Mouse (Mus musculus) left cerebral cortex, postnatal 14 days (tissue): Measurements from ENCODE around the gene Pdia6. TPM values are rescaled to one million over a fixed set of nuclear protein-coding genes. Genes with fewer than 3 reads are reported as not detected.

Experiments used
- DNase-seq, 2 experiments: peaks; one replicate each; pipeline ENCODE4 v3.0.0; 2021 to 2022; ENCODE audit warnings: low spot score in 2 of 2, mixed read lengths in 1 of 2
- intact Hi-C: fragments of 180-260 bp; cut with DNase I; formaldehyde crosslinking; loops from one replicate; pipeline ENCODE4 v1.15.1; 2025
- long read RNA-seq, 2 experiments: library from polyadenylated mRNA; stranded (forward); transcript quantifications; one replicate each; pipeline ENCODE4 v2.0.0; 2021
- total RNA-seq, 2 experiments: library from RNA; stranded (reverse); gene quantifications; 2 replicates each; pipeline ENCODE4 v1.2.3; 2021

The Pdia6 gene
- 100 to 1,000 TPM; 111 to 132 TPM for total RNA-seq
- long read RNA-seq, experiment 1, transcript Pdia6-201 (13 exons, 2,175 nt), result major isoform, 164 of 175 reads
- long read RNA-seq, experiment 1, partial matches to known transcripts, result 4 of 175 reads
- long read RNA-seq, experiment 1, other reads (novel, unspliced or antisense), result 6 of 175 reads
- long read RNA-seq, experiment 2, transcript Pdia6-201 (13 exons, 2,175 nt), result major isoform, 184 of 203 reads
- long read RNA-seq, experiment 2, partial matches to known transcripts, result 9 of 203 reads
- long read RNA-seq, experiment 2, other reads (novel, unspliced or antisense), result 10 of 203 reads

DNA sequence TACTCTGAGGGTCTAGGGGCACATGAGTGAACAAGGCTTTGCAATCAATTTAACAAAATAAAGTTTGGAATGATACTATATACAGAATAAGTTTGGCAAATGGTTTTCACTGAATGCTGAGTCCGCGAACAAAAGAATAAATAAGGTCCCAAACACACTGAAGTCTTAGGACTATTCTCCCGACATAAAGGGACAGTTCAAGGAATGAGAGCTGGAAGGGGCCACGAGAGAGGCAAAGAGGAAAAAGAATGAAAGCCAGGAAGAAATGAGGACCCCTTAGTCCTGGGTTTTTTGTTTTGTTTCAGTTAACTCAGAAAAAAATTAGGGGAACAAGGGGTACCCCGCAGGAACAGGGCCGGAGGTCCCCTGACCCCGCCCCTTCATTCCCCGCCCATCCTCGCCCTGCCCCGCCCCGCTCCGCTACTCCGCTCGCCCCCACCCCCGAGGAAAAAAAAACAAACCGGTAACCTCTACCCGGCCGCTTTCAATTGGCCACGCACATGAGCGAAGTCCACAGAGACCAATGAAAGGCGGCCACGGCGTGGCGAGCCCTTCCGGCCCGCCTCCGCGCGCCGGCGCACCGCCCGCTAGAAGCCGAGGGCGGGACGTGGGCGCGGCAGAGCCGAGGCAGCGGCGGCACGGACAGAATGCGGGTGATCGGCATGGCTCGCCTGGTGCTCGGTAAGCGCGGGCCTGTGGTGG is at the start of gene Pdia6:
Pdia6 (plus strand) TSS at position 575 of the 702 bp plus-strand sequence.
- intact Hi-C loops, result no loop called here
- DNase-seq, result peak; percentile 91 to 94

GRCm38 (mm10) chr12:17218390-17218789 is 48.0 kb upstream of the Pdia6 start:
- DNase-seq, result no peak
- intact Hi-C loops, result no loop called here

GRCm38 (mm10) chr12:17219107-17219506 is 47.2 kb upstream of the Pdia6 start:
- intact Hi-C loops, result no loop called here
- no peak for DNase-seq

- intact Hi-C loops, result no loop called here
- no peak for DNase-seq
Measured at GRCm38 (mm10) chr12:17220631-17221030, 45.7 kb upstream of the Pdia6 start.

- no peak for DNase-seq
- intact Hi-C loops, result no loop called here
Measured at GRCm38 (mm10) chr12:17221891-17222428, 44.4 kb upstream of the Pdia6 start.

DNA sequence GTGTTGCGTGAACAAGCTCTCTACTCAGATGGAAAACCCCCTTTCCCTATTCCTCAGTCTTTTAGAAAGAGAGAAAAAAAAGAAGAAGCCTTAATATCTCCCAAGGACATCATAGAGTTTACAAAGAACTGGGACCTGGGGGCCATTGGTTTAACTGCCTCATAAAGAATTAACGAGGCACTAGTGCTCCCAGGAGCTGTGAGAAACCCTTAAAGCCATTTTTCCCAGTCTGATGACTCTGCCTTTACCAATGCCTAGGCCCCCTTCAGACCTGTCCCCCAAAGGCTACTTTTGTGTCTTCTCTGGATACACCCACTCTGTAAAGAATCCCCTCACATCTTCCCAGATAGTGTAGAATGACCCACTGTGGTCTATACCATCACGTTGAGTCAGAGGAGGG is 43.3 kb upstream of the Pdia6 start:
- intact Hi-C loops, result no loop called here
- no peak for DNase-seq

GRCm38 (mm10) chr12:17225012-17225411 is 41.3 kb upstream of the Pdia6 start:
- intact Hi-C loops, result no loop called here
- DNase-seq, result no peak

DNA sequence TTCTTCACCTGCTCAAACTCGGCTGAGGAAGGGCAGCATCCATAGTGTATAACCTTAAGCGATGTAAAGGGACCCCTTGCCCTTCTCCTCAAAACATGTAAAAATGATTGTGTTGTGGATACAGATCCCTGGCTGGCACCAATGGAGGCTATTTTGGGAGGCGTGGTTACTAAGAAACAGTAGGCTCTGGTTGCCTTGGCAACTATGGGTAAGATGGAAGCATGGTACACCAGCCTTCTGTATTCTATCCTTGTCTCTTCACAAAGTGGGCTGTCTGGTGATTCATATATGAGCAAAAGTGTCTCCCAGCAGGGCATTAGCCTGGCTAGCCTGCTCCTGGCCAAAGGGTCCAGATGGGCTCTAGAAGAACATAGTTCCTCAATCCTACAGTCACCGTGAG is 38.4 kb upstream of the Pdia6 start:
- DNase-seq, result peak; percentile 72 to 90
- intact Hi-C loops, result no loop called here

DNA sequence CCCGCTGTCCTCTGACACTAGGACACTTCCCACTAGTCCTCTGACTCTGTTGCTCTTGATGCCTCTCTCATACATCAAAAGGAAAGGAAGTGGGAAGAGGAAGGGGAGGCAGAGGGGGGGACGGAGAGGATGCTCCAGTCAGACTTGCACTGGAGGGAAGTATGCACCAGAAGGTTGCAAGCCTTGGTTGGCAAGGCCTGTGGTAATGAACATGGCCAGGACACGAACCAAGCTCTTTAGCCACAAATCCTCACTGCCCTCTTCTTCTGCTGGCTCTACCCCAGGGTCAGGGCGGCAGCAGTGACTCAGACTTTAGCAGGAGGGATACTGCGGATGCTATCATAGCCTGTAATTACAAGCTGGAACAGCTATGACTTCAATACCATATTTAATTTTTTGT is 35.8 kb upstream of the Pdia6 start:
- no peak for DNase-seq
- intact Hi-C loops, result no loop called here

GRCm38 (mm10) chr12:17231513-17231912 is 34.8 kb upstream of the Pdia6 start:
- intact Hi-C loops, result no loop called here
- DNase-seq, result no peak

GRCm38 (mm10) chr12:17235535-17236313 is 30.6 kb upstream of the Pdia6 start:
- intact Hi-C loops, result no loop called here
- no peak for DNase-seq

DNA sequence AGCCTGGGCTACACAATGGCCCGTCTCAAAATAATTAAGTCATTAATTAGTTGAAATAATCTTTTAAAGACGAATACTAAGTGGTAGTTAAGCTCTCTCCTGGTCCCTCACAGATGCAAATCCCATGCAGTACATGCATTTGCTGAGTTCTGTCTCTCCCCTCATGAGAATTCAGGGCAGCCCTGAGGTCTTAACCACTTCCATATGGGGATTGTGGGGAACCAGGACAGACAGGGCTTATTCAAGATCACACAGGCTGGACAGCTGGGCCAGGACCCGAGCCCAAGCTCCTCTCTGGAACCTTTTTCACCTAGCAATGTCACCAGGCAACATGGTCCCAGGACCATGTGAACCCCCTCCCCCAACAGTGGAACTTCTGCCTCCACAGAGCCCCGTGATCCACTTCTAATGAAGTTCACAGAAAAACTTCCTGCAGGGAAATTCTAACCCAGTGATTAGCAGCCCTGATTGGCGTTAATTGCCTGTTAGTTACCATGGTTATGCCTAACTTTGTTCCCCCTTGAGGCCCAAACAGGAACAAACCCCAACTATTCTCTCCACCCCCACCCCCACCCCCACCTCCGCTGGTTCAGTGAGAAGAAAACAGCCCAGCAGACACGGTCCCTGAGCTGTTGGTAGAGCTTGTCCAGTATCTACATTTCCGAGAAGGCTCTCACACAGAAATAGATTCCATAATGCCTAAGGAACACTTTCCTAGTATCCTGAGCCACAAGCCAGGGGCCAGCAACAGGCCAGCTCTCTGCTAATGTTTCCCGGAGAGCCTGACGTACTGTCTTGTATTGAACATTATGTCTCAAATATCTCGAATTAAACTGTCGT is 27.5 kb upstream of the Pdia6 start:
- intact Hi-C loops, result no loop called here
- DNase-seq, result no peak

GRCm38 (mm10) chr12:17239428-17239688 is 27.0 kb upstream of the Pdia6 start:
- intact Hi-C loops, result no loop called here
- DNase-seq, result no peak

DNA sequence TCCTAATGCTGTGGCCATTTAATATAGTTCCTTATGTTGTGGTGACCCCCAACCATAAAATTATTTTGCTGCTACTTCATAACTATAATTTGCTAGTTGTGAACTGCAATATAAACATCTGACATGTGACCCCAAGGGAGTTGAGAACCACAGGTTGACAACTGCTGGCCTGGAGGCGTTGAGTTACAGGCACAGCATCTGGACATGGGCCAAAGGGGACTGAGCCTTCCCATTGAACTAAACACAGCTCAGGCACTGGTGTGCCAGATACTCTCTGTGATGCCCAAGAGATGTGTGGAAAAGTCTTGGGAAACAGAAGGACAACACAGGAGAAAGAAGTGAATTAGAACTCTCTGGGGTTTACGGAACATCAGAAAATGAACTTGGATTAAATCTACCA is 25.3 kb upstream of the Pdia6 start:
- intact Hi-C loops, result no loop called here
- no peak for DNase-seq

GRCm38 (mm10) chr12:17241614-17242013 is 24.7 kb upstream of the Pdia6 start:
- DNase-seq, result peak; percentile 57 to 89
- intact Hi-C loops, result no loop called here

- DNase-seq, result no peak
- intact Hi-C loops, result no loop called here
Measured at GRCm38 (mm10) chr12:17242041-17242440, 24.3 kb upstream of the Pdia6 start.

- intact Hi-C loops, result loop anchor here (5.0 kb wide), 1 partner anchor 234 kb away; no protein-coding TSS in a partner anchor
- DNase-seq, result no peak
Measured at GRCm38 (mm10) chr12:17250962-17251361, 15.4 kb upstream of the Pdia6 start.

GRCm38 (mm10) chr12:17253069-17253468 is 13.3 kb upstream of the Pdia6 start:
- intact Hi-C loops, result loop anchor here (5.0 kb wide), 1 partner anchor 236 kb away; no protein-coding TSS in a partner anchor
- peak; percentile 79 to 86 for DNase-seq

- peak; percentile 46 to 65 for DNase-seq
- intact Hi-C loops, result loop anchor here (2.0 to 5.0 kb wide), 3 partner anchors 83 to 443 kb away; partner anchors contain the start of gene E2f6
Measured at GRCm38 (mm10) chr12:17255602-17256001, 10.7 kb upstream of the Pdia6 start.
